Comparison of ENCODE assay signal across 9 mouse cellular contexts in genomic region chr12:55384023-55384749, GRCm38 (mm10). TPM values are rescaled to one million over a fixed set of nuclear protein-coding genes. Genes with fewer than 3 reads are reported as not detected.
DNase-seq lines count a peak whose midpoint lies in the region; ATAC-seq and TF ChIP-seq lines count a peak whose summit lies in the region.
"Had no signal": no experiment of that assay in that cellular context is flagged by ENCODE, and none has a peak within 500 bp of the region (broad histone marks: within the 10 kb centered on the region; RNA-seq: fewer than 3 reads in every experiment).

TSS of gene Psma6 (plus strand) at chr12:55384222.

- no peak within 1 kb of the TSS for H3K4me3 ChIP-seq in spleen, adult 2 months (ENCODE audit: extremely low read depth, insufficient read depth, insufficient read length)
- H3K4me3 ChIP-seq in embryonic facial prominence, embryonic 15.5 days (replicated peaks) = no peak within 1 kb of the TSS
- H3K4me3 ChIP-seq in limb, embryonic 11.5 days (ENCODE audit: low read depth, low read length) = no peak within 1 kb of the TSS
- no peak within 1 kb of the TSS for H3K4me3 ChIP-seq in neural tube, embryonic 14.5 days (ENCODE audit: low read depth, low read length)
- H3K4me3 ChIP-seq: erythroblast, embryonic 14.5 days had no signal

- intact Hi-C loops in heart, postnatal 10 days (cut with DNase I) = no loop called here

- DNase-seq in spleen, adult 2 months (ENCODE audit: low read depth in 1 of 2, low spot score in 2 of 2) = no peak
- DNase-seq in spleen, postnatal 10 days (ENCODE audit: low spot score in 2 of 2) = no peak
- DNase-seq in heart, postnatal 10 days = peak in 1 of 2 experiments; percentile 20
- no peak for DNase-seq in limb, embryonic 11.5 days (ENCODE audit: low spot score)
- DNase-seq in cerebellum, adult 9-11 months = no peak

- TF ChIP-seq POLR2A in spleen, adult 2 months (IDR thresholded peaks at IDR 0.05; ENCODE audit: low read depth, low read length) = no peak

- H3K27me3 ChIP-seq in spleen, adult 2 months (ENCODE audit: control insufficient read depth, insufficient read depth, low read length) = no peaks in the 10 kb centered on the region
- no peaks in the 10 kb centered on the region for H3K27me3 ChIP-seq in embryonic facial prominence, embryonic 15.5 days
- no peaks in the 10 kb centered on the region for H3K27me3 ChIP-seq in limb, embryonic 11.5 days (ENCODE audit: control insufficient read depth, insufficient read depth, low read length)
- H3K27me3 ChIP-seq in neural tube, embryonic 14.5 days (ENCODE audit: control insufficient read depth, insufficient read depth, low read length) = no peaks in the 10 kb centered on the region

- no peaks in the 10 kb centered on the region; the same call in 1 of the 2 replicates for H3K36me3 ChIP-seq in spleen, adult 2 months (ENCODE audit: control insufficient read depth, insufficient read depth, low read length)
- H3K36me3 ChIP-seq in embryonic facial prominence, embryonic 15.5 days = peaks cover 4% of the 10 kb centered on the region; the same call in 1 of the 2 replicates
- H3K36me3 ChIP-seq in limb, embryonic 11.5 days (ENCODE audit: control insufficient read depth, insufficient read depth, low read length) = no peaks in the 10 kb centered on the region
- no peaks in the 10 kb centered on the region for H3K36me3 ChIP-seq in neural tube, embryonic 14.5 days (ENCODE audit: control insufficient read depth, insufficient read depth, low read length)

- H3K9ac ChIP-seq in embryonic facial prominence, embryonic 15.5 days = no peak within 1 kb of the TSS
- H3K9ac ChIP-seq in limb, embryonic 11.5 days (ENCODE audit: low read length) = no peak within 1 kb of the TSS
- H3K9ac ChIP-seq in neural tube, embryonic 14.5 days (replicated peaks; ENCODE audit: low read depth, low read length) = no peak within 1 kb of the TSS

- no peak for TF ChIP-seq CTCF in spleen, adult 2 months (IDR thresholded peaks at IDR 0.05; ENCODE audit: extremely low read depth, insufficient read depth, insufficient read length, insufficient replicate concordance)

- H3K9me3 ChIP-seq in embryonic facial prominence, embryonic 15.5 days (replicated peaks) = no peaks in the 10 kb centered on the region
- H3K9me3 ChIP-seq in limb, embryonic 11.5 days (ENCODE audit: control insufficient read depth, low read length) = no peaks in the 10 kb centered on the region
- no peaks in the 10 kb centered on the region for H3K9me3 ChIP-seq in neural tube, embryonic 14.5 days (ENCODE audit: control insufficient read depth, low read length)

- peaks cover 10% of the 10 kb centered on the region; the same call in 1 of the 2 replicates for H3K4me1 ChIP-seq in spleen, adult 2 months (ENCODE audit: control insufficient read depth, insufficient read depth, insufficient read length)
- H3K4me1 ChIP-seq in embryonic facial prominence, embryonic 15.5 days = no peaks in the 10 kb centered on the region
- H3K4me1 ChIP-seq in limb, embryonic 11.5 days (ENCODE audit: control insufficient read depth, insufficient read depth, low read length) = no peaks in the 10 kb centered on the region
- no peaks in the 10 kb centered on the region for H3K4me1 ChIP-seq in neural tube, embryonic 14.5 days (ENCODE audit: control insufficient read depth, insufficient read depth, low read length)

- no peak within 1 kb of the TSS for H3K4me2 ChIP-seq in embryonic facial prominence, embryonic 15.5 days (replicated peaks)
- H3K4me2 ChIP-seq in limb, embryonic 11.5 days (ENCODE audit: low read depth, severe bottlenecking) = no peak within 1 kb of the TSS
- no peak within 1 kb of the TSS for H3K4me2 ChIP-seq in neural tube, embryonic 14.5 days (ENCODE audit: low read depth, low read length)

- no peak within 1 kb of the TSS for H3K27ac ChIP-seq in spleen, adult 2 months (ENCODE audit: insufficient read depth, low read length)
- H3K27ac ChIP-seq in embryonic facial prominence, embryonic 15.5 days (replicated peaks) = no peak within 1 kb of the TSS
- no peak within 1 kb of the TSS; the same call in 1 of the 2 replicates for H3K27ac ChIP-seq in limb, embryonic 11.5 days (replicated peaks; ENCODE audit: low read depth, low read length)
- no peak within 1 kb of the TSS for H3K27ac ChIP-seq in neural tube, embryonic 14.5 days (ENCODE audit: low read depth, low read length)

- 77% methylated on average over 10 of the region's 10 CpGs for WGBS in spleen, adult 2 months
- 66% methylated on average over 10 of the region's 10 CpGs for WGBS in embryonic facial prominence, embryonic 15.5 days
- WGBS in limb, embryonic 11.5 days = 63% methylated on average over 10 of the region's 10 CpGs
- WGBS in neural tube, embryonic 14.5 days = 81% methylated on average over 10 of the region's 10 CpGs

- ATAC-seq in embryonic facial prominence, embryonic 15.5 days (ENCODE audit: insufficient number of reproducible peaks, low FRiP score, low TSS enrichment, low read depth) = no peak
- ATAC-seq in limb, embryonic 11.5 days (ENCODE audit: insufficient number of reproducible peaks, low FRiP score, low TSS enrichment, low read depth) = no peak
- no peak for ATAC-seq in neural tube, embryonic 14.5 days (ENCODE audit: low read depth)
- ATAC-seq in cerebellum, adult (ENCODE audit: insufficient number of reproducible peaks, low FRiP score, low TSS enrichment) = no peak

RNA-seq across cellular contexts. Expression of gene Psma6, which starts in this region (rescaled TPM):
- 16.5 and 20.1 TPM in 2 replicates for polyA plus RNA-seq in spleen, adult 2 months (2012; rRNA removed)
- polyA plus RNA-seq in embryonic facial prominence, embryonic 15.5 days (2015; fragmentation: Nextera tagmentation; extraction: Ambion mirVana) = 379 and 380 TPM in 2 replicates
- total RNA-seq in heart, postnatal 10 days (2021) = 100 to 1,000 TPM; 196 to 197 TPM
- 478 and 499 TPM in 2 replicates for polyA plus RNA-seq in limb, embryonic 11.5 days (2014; fragmentation: Nextera tagmentation; extraction: Ambion mirVana)
- polyA plus RNA-seq in neural tube, embryonic 14.5 days (2014; fragmentation: Nextera tagmentation; extraction: Ambion mirVana) = 420 and 439 TPM in 2 replicates

Comparison
In these comparisons a context has a peak if more than half of its experiments do, and no peak if none do; other contexts are left out.
1. RNA of gene Psma6 (polyA plus RNA-seq): 478 to 499 TPM in limb, embryonic 11.5 days, 420 to 439 TPM in neural tube, embryonic 14.5 days and 379 to 380 TPM in embryonic facial prominence, embryonic 15.5 days; 16.5 to 20.1 TPM in spleen, adult 2 months; every median in the first group is over 10 times any median in the second.